Mouse (Mus musculus) left cerebral cortex, postnatal 25 days (tissue): ENCODE data around the gene Grik4. TPM values are rescaled to one million over a fixed set of nuclear protein-coding genes. Genes with fewer than 3 reads are reported as not detected.

Experiments
- DNase-seq, 2 experiments: peaks; one replicate each; pipeline ENCODE4 v3.0.0; 2022; ENCODE audit warnings: low spot score in 2 of 2, mixed read lengths in 1 of 2
- intact Hi-C: fragments of 180-260 bp; cut with DNase I; formaldehyde crosslinking; loops from one replicate; pipeline ENCODE4 v1.15.1; 2025
- total RNA-seq, 2 experiments: library from RNA; stranded (reverse); gene quantifications; 2 replicates each; pipeline ENCODE4 v1.2.3; 2021

Gene Grik4
- total RNA-seq: 10 to 100 TPM; 17.7 to 18.5 TPM

GRCm38 (mm10) chr9:42943781-42944535 lies at the start of gene Grik4:
Gene Grik4 (minus strand): TSS chr9:42944493.
- DNase-seq: peak in 1 of 2 experiments; percentile 18
- intact Hi-C loops: loop anchor here (1.0 to 2.0 kb wide), 6 partner anchors 157 to 617 kb away; no protein-coding TSS in a partner anchor

DNA sequence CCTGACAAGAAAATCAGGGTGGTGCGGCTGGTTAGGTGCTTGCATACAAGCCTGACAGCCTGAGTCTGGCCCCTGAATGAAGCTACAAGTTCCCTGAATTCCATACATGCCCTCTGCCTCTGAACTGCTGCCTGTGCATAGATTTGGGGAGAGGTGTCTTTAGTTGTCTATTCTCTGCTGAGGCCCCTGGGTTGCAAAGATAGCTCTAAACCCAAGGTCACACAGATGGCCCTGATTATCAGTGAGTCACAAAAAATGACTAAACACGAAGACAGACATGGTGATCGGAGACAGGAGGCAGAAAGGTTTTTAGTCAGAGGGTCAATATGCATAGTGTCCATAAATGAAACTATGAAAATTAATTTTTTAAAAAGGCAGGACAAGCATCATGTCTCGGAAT lies 49.4 kb upstream of the Grik4 start:
- DNase-seq: no peak
- intact Hi-C loops: no loop called here

- DNase-seq: peak in 1 of 2 experiments; percentile 82
- intact Hi-C loops: no loop called here
Measured at GRCm38 (mm10) chr9:42987988-42988387, 43.7 kb upstream of the Grik4 start.

DNA sequence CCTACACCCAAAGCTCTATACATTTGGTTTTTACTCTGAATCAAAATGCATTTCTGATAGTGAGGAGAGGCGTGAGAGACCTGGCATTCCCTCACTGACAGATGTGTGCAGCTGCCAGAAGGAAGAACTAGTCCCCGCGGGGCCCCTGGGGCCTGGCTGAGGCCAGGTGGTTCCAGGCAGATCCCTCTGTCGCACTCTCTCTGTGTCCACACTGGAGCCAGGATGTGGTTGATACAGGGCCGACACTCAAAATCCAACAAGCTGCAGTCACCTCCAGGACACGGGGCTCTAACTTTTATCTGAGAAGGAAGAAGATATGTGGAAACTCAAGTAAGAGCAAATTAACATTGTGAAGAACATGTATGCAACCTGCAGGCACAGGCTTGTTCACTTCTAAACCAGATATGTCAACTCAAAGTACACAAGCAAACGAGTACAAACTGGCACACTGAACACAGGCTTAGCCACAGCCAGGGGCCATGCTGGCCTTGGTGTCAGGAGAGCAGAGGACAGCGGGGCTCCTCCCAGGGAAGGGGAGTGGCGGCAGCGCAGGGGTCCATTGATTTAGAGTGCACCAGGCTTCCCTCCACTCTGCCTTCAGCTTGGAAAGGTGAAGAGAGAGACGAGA lies 24.7 kb upstream of the Grik4 start:
- no peak for DNase-seq
- intact Hi-C loops: no loop called here

GRCm38 (mm10) chr9:42967731-42968130 lies 23.4 kb upstream of the Grik4 start:
- intact Hi-C loops: no loop called here
- DNase-seq: no peak

DNA sequence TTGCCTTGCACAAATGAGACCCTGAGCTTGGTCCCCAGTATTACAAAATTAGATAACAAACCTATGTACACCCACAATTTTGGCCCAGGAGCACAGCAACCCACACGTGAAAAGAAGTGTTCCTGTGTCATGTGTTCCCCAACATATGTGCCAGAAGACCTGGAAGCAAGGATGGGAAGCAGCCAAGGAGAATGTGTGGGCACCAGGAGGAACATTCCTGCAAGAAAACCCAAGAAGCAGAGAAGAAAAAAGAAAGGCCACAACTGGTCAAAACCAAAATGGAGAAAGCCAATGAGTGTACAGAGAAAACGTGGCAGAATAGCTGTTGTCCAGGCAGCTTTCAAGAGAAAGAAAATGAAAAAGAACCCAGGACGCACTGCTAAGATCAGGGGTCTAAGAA lies 20.5 kb upstream of the Grik4 start:
- intact Hi-C loops: loop anchor here (5.0 kb wide), 1 partner anchor 573 kb away; no protein-coding TSS in a partner anchor
- peak in 1 of 2 experiments; percentile 87 for DNase-seq

DNA sequence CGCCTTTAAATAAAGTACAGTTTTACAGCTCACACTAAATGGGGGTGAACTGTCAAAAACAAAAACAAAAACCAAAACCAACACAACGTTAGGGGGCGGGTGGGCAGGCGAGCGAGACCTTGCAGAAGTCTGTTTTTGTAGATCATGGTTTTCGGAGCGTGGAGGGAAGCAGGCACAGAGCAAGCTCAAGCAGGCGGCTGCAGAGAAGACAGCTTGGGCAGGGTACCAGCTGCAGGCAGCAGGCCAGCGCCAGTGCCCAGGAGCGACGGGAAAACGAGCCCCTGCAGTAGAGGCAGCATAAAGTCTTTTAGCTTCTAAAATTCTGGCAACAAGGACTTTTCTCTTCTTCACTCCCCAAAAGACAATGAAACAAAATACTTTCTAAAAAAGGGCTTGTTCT lies 20.1 kb upstream of the Grik4 start:
- intact Hi-C loops: loop anchor here (5.0 kb wide), 1 partner anchor 572 kb away; no protein-coding TSS in a partner anchor
- peak; percentile 65 to 82 for DNase-seq

GRCm38 (mm10) chr9:42962506-42962905 lies 18.2 kb upstream of the Grik4 start:
- no peak for DNase-seq
- intact Hi-C loops: loop anchor here (5.0 kb wide), 1 partner anchor 570 kb away; no protein-coding TSS in a partner anchor

DNA sequence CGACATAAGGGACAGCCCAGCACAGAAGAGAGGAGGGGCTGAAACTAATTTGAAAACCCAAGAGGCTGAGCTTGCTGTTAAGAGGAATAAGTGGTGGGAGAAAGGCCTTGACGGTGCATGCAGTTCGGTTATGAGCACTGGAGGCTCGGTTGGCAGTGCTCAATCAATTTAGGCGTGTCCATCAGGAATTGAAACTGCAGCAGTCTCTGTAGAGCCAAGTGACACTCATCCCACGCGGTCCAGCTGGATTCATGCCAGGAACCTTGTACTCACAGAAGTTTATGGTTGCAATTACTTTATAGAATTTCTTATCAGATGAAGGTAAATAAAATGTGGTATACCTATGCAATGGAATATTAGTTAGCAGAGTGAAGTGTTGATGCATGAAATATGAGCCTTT lies 14.1 kb upstream of the Grik4 start:
- DNase-seq: no peak
- intact Hi-C loops: no loop called here

DNA sequence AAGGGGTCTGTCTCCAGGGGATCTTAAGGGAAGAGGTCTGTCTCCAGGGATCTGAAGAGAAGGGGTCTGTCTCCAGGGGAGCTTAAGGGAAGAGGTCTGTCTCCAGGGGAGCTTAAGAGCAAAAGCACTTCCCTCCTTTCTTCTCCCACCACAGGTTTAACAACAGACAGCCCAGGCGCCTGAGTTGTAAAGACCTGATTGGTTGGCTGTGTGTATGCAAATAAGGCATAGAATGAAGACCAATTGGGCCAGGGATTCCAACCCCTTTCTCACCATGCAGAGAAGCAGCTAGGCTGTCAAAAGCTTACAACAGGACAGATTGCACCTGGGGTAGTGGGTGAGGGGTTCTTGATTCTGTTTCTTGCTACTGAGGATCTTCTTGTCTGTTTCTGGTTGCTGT lies 4.1 kb upstream of the Grik4 start:
- DNase-seq: no peak
- intact Hi-C loops: no loop called here

GRCm38 (mm10) chr9:42945174-42945573 lies 881 bp upstream of the Grik4 start:
- intact Hi-C loops: loop anchor here (2.0 kb wide), 4 partner anchors 256 to 618 kb away; no protein-coding TSS in a partner anchor
- no peak for DNase-seq

DNA sequence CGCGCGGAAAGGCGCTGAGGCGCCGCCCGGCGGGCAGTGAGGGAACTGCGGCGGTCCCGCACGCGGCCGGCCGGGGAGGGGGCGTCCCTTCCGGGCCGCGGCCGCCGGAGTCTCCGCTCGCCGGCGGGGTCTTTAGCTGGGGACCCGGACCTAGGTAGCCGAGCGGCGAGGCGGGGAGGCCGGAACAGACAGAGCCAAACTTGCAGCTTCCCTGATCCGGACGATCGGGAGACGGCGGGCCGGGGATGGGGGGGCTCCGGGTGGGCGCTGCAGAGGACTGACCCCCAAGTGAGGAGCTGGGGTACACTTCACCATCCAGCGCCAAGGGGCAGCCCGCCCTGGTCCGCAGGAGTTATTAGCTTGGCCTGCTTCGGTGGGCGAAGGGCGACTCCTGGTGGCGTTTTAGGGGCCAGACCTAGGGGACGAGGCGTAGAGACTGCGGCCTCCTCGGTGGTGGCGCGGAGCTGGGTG lies 278 bp upstream of the Grik4 start:
- peak; percentile 84 to 86 for DNase-seq
- intact Hi-C loops: loop anchor here (1.0 to 2.0 kb wide), 6 partner anchors 157 to 618 kb away; no protein-coding TSS in a partner anchor

DNA sequence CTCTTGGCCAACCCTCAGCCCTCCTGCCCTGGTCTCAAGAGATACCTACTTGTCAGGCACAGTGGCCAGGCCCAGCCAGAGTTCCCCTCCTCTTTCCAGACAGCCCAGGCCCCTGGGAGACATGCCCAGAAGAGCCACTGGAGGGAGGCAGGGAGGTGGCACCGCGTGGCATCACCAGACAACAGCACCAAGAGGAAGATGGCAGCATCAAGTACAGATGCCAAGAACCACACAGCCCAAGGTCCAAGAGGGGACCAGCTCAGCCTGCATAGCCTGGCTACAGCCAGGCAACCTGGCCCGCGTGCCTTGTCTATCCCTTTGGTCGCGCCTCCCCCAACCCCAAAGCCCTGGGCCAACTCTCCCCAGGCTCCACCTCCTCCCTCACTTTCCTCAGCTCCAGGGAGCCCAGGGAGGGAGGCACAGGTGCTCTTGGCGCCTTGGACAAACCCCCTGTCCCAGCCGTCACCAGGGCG lies 1.2 kb downstream of the Grik4 start:
- DNase-seq: peak; percentile 27 to 39
- intact Hi-C loops: no loop called here

DNA sequence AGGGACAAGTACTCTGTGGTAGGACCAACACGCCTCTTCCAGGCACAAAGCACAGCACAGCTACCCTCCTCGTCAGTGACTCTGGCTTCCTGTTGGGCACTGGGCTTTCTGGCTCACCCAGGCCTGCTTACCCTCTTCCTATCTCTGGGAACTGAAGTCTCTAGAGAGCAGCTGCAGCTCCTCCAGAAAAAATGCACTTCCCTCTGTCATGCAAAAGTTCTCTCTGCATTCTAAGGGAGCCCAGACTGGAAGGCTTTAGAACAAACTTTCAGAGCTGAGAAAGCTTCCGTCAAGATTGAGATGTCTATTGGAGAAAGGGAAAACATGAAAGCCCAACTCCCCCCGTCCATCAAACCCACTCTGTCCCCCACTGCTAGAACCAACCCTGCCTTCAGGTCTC lies 2.1 kb downstream of the Grik4 start:
- no peak for DNase-seq
- intact Hi-C loops: no loop called here

GRCm38 (mm10) chr9:42932146-42932545 lies 12.1 kb downstream of the Grik4 start:
- intact Hi-C loops: no loop called here
- no peak for DNase-seq

GRCm38 (mm10) chr9:42927498-42927897 lies 16.8 kb downstream of the Grik4 start:
- no peak for DNase-seq
- intact Hi-C loops: no loop called here

DNA sequence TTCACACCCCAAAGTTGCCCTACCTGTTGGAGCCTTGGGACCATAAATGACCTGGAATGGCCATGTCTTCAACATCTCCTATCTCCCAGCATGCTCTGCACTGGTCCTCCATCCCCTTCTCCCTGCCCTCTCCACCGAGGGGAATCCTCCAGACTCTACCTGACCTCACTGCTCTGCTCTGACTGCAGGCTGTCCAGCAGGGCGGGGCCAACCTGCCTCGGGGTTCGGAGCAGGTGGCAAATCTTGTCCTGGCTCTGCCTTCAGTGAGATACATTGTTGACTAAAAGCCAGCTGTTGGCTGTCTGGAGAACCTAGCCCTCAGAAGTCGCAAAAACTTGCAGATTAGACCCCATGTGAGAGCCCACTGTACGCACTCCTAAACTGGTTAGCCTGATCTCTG lies 17.7 kb downstream of the Grik4 start:
- intact Hi-C loops: no loop called here
- no peak for DNase-seq

DNA sequence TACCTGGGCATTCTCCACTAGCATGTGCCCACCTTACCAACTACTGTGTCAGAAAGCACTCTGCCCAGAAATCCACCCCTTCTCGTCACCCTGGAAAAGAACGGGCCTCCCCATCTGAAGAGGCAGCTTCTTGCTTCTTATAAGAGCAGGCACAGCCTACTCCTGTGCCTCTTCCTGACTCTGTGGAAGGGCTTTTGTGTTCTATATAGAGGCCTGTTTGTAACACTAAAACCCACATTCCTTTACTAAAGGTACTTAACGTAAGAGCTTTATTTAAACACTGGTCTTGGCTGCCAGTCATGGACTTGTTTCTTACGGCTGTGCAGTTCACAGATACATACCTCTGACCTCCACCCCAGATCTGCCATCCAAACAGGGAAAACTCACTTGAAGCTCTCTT lies 22.5 kb downstream of the Grik4 start:
- intact Hi-C loops: no loop called here
- DNase-seq: no peak

DNA sequence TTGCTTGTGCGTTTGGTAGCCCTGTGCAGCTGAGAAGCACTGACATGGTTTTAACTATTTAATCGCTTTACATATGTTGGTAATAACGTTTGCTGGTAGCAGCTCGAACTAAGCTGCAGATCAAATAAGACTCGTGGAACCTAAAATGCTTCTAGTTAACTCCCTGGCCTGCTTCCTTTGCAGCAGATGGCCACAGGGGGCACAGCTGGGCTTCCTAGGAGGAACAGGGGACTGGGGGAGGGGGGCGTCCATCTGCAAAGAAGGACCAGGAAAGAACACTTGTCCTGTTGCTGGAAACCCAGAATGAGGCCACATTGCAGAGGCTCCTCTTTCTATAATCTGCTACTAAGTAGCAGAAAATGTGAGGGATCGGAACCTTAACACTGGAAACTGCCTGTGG lies 24.1 kb downstream of the Grik4 start:
- DNase-seq: peak in 1 of 2 experiments; percentile 29
- intact Hi-C loops: no loop called here

DNA sequence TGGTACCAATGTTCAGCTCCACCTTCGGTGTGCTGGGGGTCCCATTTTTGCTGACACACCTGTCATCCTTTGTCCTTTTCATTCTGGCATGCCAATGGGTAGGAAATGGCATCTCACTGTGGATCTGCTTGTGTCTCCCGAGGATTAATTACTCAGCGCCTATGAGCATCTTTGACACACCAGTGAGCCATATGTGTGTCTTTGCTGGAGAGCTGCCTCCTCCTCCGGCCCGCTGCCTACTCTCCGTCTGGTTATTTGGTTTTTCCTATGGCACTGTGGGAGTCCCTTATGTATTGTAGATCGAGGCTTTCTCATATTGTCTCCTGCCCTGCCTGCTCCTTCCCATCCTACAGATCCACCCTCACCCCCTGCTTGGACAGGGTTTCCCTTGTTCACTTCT lies 26.4 kb downstream of the Grik4 start:
- intact Hi-C loops: loop anchor here (5.0 kb wide), 1 partner anchor 116 kb away; no protein-coding TSS in a partner anchor
- peak; percentile 47 to 92 for DNase-seq

- DNase-seq: no peak
- intact Hi-C loops: no loop called here
Measured at GRCm38 (mm10) chr9:42913201-42913600, 31.1 kb downstream of the Grik4 start.
